Mouse (Mus musculus): Measurements from ENCODE around the gene Epb41l2.

DNA sequence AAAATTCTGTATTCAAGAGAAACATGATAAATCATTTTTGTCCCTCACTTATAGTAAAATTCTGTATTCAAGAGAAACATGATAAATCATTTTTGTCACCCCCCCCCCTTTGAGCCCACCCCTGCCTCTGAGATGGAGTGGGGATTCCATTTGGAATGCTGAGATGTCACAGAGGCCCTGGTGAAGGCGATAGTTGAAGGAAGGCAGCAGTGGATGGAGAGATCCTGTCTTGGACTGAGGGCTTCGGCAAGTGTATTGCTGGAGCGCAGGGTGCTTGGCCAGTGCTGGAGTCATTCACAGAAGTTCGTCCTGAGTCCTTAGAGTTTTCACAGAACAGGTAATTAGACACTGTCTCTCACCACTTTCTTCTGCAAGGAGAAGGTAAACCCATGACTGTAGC lies 15.4 kb downstream of the Epb41l2 start:
- TF ChIP-seq CTCF (IDR thresholded peaks at IDR 0.05; ENCODE audit: low read depth): no peak
- TF ChIP-seq EP300 (IDR thresholded peaks at IDR 0.05; ENCODE audit: low read depth): no peak
